Mouse (Mus musculus) kidney, adult 2 months (tissue): Measurements from ENCODE around the gene Wdfy4.

Experiments
- CTCF ChIP-seq: fragments of 200-500 bp; conservative IDR thresholded peaks from 2 replicates; pipeline ENCODE4 v1.5.1; 2011; ENCODE audit warnings: low read depth, mild to moderate bottlenecking, control low read depth, low read length, moderate library complexity, mixed read lengths; ENCODE audit not compliant: insufficient read depth, insufficient read length
- POLR2A ChIP-seq: fragments of 200-500 bp; IDR thresholded peaks from one replicate; pipeline ENCODE4 v1.6.1; 2011; ENCODE audit warnings: low read depth, low read length, control low read depth

DNA sequence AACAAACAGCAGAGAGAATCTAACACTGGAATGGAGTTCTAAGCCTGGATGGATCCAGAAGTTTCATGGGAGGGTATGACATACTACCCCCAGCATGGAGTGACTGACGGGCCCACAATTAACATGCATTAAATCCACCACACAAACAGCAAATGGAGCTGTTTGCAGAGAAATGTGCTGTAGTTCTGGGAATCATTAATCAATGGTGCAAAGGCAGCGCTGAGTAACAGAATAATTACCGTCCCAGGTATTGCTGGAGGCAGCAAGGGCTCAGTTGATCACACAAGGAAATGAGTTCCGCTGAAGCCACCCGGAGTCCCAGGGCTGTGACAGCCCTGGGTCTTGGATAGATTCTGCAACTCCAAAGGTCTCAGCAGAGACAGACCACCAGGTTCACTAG is 149.9 kb downstream of the Wdfy4 start:
- TF ChIP-seq POLR2A (no peak), CTCF (no peak)
